Mouse (Mus musculus): ENCODE results near the gene Pate2. TPM values are rescaled to one million over a fixed set of nuclear protein-coding genes. Genes with fewer than 3 reads are reported as not detected.

The Pate2 gene
- polyA plus RNA-seq, 1 experiment = 1.1 TPM

DNA sequence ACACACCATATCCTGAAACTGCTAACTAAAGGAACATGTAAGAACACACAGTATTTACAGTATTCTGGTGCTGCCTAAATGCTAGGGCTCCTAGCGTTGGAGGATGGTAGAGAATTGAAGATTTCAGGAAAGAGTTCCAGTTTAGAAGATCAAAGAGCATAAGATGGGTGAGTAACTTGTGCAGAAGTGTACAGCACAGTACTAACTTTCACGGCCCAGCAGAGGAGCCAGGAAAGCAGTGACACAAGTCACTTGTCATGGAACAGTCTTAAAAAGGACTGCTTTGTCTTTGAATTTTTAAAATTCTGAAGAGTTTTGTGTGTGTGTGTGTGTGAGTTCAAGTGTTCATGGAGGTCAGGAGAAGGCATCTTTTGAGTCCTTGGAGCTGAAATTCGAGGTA, 2.1 kb upstream of the Pate2 start:
- TF ChIP-seq POLR2A (IDR thresholded peaks at IDR 0.05; ENCODE audit: control insufficient read depth, low read depth, low read length) (no peak), CTCF (IDR thresholded peaks at IDR 0.05; ENCODE audit: control insufficient read depth, insufficient read depth, insufficient replicate concordance, low read depth, low read length) (no peak)
- Histone ChIP-seq H3K4me3 (ENCODE audit: control insufficient read depth, low read depth, low read length) (peak overlapping the region; percentile 63), H3K36me3 (ENCODE audit: control insufficient read depth, insufficient read depth, low read length) (no peaks in the 10 kb centered on the region; the same call in 1 of the 2 replicates), H3K27me3 (ENCODE audit: control insufficient read depth, insufficient read depth, low read length) (no peaks in the 10 kb centered on the region), H3K4me1 (ENCODE audit: control insufficient read depth, insufficient read depth, low read length) (no peaks in the 10 kb centered on the region), H3K27ac (ENCODE audit: control insufficient read depth, insufficient read depth, low read depth, low read length) (no peak overlapping the region)

DNA sequence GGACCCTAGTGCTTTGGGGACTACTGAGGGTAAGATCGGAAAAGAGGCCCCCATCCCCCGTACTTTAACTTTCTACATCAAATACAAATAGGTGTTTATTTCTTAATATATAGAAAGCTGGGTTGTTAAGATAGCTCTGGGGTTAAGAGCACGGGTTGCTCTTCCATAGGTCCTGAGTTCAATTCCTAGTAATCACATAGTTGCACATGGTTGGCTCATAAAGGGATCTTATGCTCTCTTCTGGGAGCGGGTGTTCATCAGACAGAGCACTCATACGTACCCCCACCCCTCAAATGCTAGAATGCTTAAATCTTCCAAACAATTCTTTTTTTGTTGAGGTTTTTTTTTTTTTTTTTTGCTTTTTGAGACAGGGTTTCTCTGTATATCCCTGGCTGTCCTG, 579 bp downstream of the Pate2 start:
- Histone ChIP-seq H3K36me3 (ENCODE audit: control insufficient read depth, insufficient read depth, low read length) (no peaks in the 10 kb centered on the region; the same call in 1 of the 2 replicates), H3K27me3 (ENCODE audit: control insufficient read depth, insufficient read depth, low read length) (no peaks in the 10 kb centered on the region), H3K4me1 (ENCODE audit: control insufficient read depth, insufficient read depth, low read length) (peaks cover 5% of the 10 kb centered on the region), H3K4me3 (ENCODE audit: control insufficient read depth, low read depth, low read length) (peak overlapping the region; percentile 97; the same call in 1 of the 2 replicates), H3K27ac (ENCODE audit: control insufficient read depth, insufficient read depth, low read depth, low read length) (peak overlapping the region; percentile 99)
- TF ChIP-seq POLR2A (IDR thresholded peaks at IDR 0.05; ENCODE audit: control insufficient read depth, low read depth, low read length) (no peak), CTCF (IDR thresholded peaks at IDR 0.05; ENCODE audit: control insufficient read depth, insufficient read depth, insufficient replicate concordance, low read depth, low read length) (no peak)

DNA sequence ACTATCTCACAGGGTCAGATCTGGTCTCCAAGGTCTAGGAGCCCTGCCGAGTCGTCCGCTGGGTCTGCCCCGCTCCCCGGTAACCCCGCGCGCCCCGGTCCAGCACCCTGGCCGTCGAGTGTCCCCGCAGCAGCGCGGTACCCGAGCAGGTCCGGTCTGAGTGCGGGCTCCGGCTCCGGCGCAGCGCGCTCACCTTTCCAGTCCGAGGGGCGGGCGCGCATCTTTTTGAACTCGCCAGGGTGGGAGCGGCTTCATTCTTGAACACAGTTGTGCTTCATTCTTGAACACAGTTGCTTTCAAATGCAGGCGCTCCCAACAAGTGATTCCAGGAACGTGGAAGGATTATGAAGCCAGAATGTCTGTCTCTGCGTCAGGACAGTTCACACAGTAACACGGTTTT, 4.3 kb downstream of the Pate2 start:
- no peaks in the 10 kb centered on the region for H3K27me3 ChIP-seq (ENCODE audit: control insufficient read depth, insufficient read depth, low read length)

DNA sequence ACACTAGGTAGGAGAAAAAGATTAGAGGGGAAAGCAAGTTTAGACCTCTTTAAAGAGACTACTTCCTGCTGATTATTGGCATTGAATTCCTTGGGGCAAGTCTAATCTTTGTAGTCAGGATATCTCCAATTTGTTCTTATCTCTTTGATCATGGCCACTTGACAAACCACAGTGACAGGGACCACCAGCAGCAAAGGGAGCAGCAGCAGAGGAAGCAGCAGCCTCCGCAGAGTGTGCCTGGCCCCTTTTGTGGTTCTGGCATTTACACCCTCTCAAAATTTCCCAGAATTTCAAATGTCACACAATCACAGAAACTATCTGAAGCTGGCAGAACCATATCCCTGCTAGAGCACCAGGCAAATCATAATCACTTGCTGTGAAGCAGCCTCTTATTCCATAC, 17.6 kb downstream of the Pate2 start:
- TF ChIP-seq POLR2A (IDR thresholded peaks at IDR 0.05; ENCODE audit: control insufficient read depth, low read depth, low read length) (no peak), CTCF (IDR thresholded peaks at IDR 0.05; ENCODE audit: control insufficient read depth, insufficient read depth, insufficient replicate concordance, low read depth, low read length) (no peak)
- Histone ChIP-seq H3K27me3 (ENCODE audit: control insufficient read depth, insufficient read depth, low read length) (no peaks in the 10 kb centered on the region), H3K36me3 (ENCODE audit: control insufficient read depth, insufficient read depth, low read length) (no peaks in the 10 kb centered on the region), H3K4me1 (ENCODE audit: control insufficient read depth, insufficient read depth, low read length) (no peaks in the 10 kb centered on the region), H3K27ac (ENCODE audit: control insufficient read depth, insufficient read depth, low read depth, low read length) (no peak overlapping the region), H3K4me3 (ENCODE audit: control insufficient read depth, low read depth, low read length) (no peak overlapping the region)

More for the DNA sequence above, 4.3 kb downstream of the Pate2 start:
- Histone ChIP-seq H3K4me1 (ENCODE audit: control insufficient read depth, insufficient read depth, low read length) (peaks cover 5% of the 10 kb centered on the region), H3K4me3 (ENCODE audit: control insufficient read depth, low read depth, low read length) (peak overlapping the region; percentile 73), H3K27ac (ENCODE audit: control insufficient read depth, insufficient read depth, low read depth, low read length) (no peak overlapping the region), H3K36me3 (ENCODE audit: control insufficient read depth, insufficient read depth, low read length) (no peaks in the 10 kb centered on the region)
- TF ChIP-seq CTCF (IDR thresholded peaks at IDR 0.05; ENCODE audit: control insufficient read depth, insufficient read depth, insufficient replicate concordance, low read depth, low read length) (no peak), POLR2A (IDR thresholded peaks at IDR 0.05; ENCODE audit: control insufficient read depth, low read depth, low read length) (no peak)

- Histone ChIP-seq H3K4me3 (ENCODE audit: control insufficient read depth, low read depth, low read length) (no peak overlapping the region), H3K36me3 (ENCODE audit: control insufficient read depth, insufficient read depth, low read length) (no peaks in the 10 kb centered on the region), H3K27me3 (ENCODE audit: control insufficient read depth, insufficient read depth, low read length) (no peaks in the 10 kb centered on the region), H3K27ac (ENCODE audit: control insufficient read depth, insufficient read depth, low read depth, low read length) (no peak overlapping the region), H3K4me1 (ENCODE audit: control insufficient read depth, insufficient read depth, low read length) (no peaks in the 10 kb centered on the region)
- TF ChIP-seq POLR2A (IDR thresholded peaks at IDR 0.05; ENCODE audit: control insufficient read depth, low read depth, low read length) = no peak
These were observed 22.8 kb downstream of the Pate2 start for GRCm38 (mm10) chr9:35592903-35593302.

DNA sequence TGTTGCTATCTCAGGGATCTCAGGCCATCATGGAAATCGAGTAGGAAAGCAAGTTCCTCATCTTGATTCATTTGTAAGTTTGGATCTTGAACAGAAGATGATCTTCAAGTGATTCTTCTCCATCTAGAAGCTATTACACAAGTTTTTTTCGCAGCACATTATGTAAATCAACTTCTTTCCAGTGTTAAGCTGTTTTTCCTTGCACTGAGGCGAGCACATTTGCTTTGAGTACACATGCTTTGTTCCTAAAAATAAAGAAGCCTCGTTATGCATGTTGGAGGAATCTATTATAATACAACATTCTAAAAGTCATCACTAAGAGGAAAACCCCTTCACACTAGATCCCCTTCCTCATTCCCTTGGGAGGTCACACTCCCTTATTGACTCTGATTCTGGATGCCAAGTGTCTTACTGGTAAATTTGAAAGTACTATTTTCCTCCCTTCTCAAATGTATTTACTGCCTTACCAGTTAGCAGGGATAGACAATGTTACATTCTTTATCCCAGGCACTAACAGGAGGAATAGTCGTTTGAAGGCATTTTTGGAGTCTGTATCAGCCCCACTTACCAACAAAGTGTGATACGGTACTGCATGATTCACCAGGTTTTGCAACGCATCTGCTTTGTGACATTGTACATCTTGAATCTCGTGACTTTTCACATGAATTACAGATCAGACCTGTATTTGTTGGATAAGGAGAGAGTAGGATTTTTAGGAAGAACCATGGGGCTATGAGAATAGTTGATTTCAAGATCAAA, 37.7 kb downstream of the Pate2 start:
- H3K27me3 ChIP-seq (ENCODE audit: control insufficient read depth, insufficient read depth, low read length) = no peaks in the 10 kb centered on the region
- no peak overlapping the region for H3K4me3 ChIP-seq (ENCODE audit: control insufficient read depth, low read depth, low read length)
- H3K27ac ChIP-seq (ENCODE audit: control insufficient read depth, insufficient read depth, low read depth, low read length) = no peak overlapping the region
- TF ChIP-seq POLR2A (IDR thresholded peaks at IDR 0.05; ENCODE audit: control insufficient read depth, low read depth, low read length) (no peak), CTCF (IDR thresholded peaks at IDR 0.05; ENCODE audit: control insufficient read depth, insufficient read depth, insufficient replicate concordance, low read depth, low read length) (no peak)
- H3K4me1 ChIP-seq (ENCODE audit: control insufficient read depth, insufficient read depth, low read length) = no peaks in the 10 kb centered on the region
- no peaks in the 10 kb centered on the region for H3K36me3 ChIP-seq (ENCODE audit: control insufficient read depth, insufficient read depth, low read length)

- H3K4me3 ChIP-seq (ENCODE audit: control insufficient read depth, low read depth, low read length) = no peak within 1 kb of the TSS
- no peaks in the 10 kb centered on the region for H3K36me3 ChIP-seq (ENCODE audit: control insufficient read depth, insufficient read depth, low read length)
- no peaks in the 10 kb centered on the region for H3K27me3 ChIP-seq (ENCODE audit: control insufficient read depth, insufficient read depth, low read length)
- H3K27ac ChIP-seq (ENCODE audit: control insufficient read depth, insufficient read depth, low read depth, low read length) = no peak within 1 kb of the TSS
- TF ChIP-seq CTCF (IDR thresholded peaks at IDR 0.05; ENCODE audit: control insufficient read depth, insufficient read depth, insufficient replicate concordance, low read depth, low read length) (no peak), POLR2A (IDR thresholded peaks at IDR 0.05; ENCODE audit: control insufficient read depth, low read depth, low read length) (no peak)
- H3K4me1 ChIP-seq (ENCODE audit: control insufficient read depth, insufficient read depth, low read length) = no peaks in the 10 kb centered on the region
These were observed 41.8 kb downstream of the Pate2 start, which contains the start of gene Pate4 for GRCm38 (mm10) chr9:35611841-35612240. Gene Pate4, minus strand, starts transcription at chr9:35611941.
